Mouse (Mus musculus) small intestine, adult 2 months (tissue): ENCODE measurements around the gene Mrto4. TPM values are rescaled to one million over a fixed set of nuclear protein-coding genes. Genes with fewer than 3 reads are reported as not detected.

Experiments
- H3K27ac ChIP-seq: fragments of 200-500 bp; 2 replicates; pipeline ENCODE4 v1.5.1; 2012; ENCODE audit warnings: low read depth, low read length, control low read depth, inconsistent platforms; ENCODE audit not compliant: insufficient read depth
- H3K27me3 ChIP-seq: fragments of 200-500 bp; 2 replicates; pipeline ENCODE4 v1.6.1; 2012; ENCODE audit warnings: mild to moderate bottlenecking, moderate library complexity, low read length, inconsistent platforms; ENCODE audit not compliant: control insufficient read depth, insufficient read depth
- H3K36me3 ChIP-seq: fragments of 200-500 bp; 2 replicates; pipeline ENCODE4 v1.6.1; 2012; ENCODE audit warnings: mild to moderate bottlenecking, low read length, control low read depth, inconsistent platforms; ENCODE audit not compliant: control insufficient read depth, insufficient read depth
- H3K4me1 ChIP-seq: fragments of 200-500 bp; 2 replicates; pipeline ENCODE4 v1.6.1; 2012; ENCODE audit warnings: low read length, inconsistent platforms, mixed read lengths; ENCODE audit not compliant: control insufficient read depth, insufficient read depth, insufficient read length
- H3K4me3 ChIP-seq: fragments of 200-500 bp; 2 replicates; pipeline ENCODE4 v1.5.1; 2012; ENCODE audit warnings: low read depth, mild to moderate bottlenecking, control low read depth, inconsistent platforms, low read length, moderate library complexity
- CTCF ChIP-seq: fragments of 200-500 bp; IDR thresholded peaks from 2 replicates; pipeline ENCODE4 v1.5.1; 2012; ENCODE audit warnings: low read depth, mild to moderate bottlenecking, control low read depth, inconsistent platforms, low read length, moderate library complexity, mixed read lengths; ENCODE audit not compliant: insufficient replicate concordance, insufficient read length; ENCODE audit errors: extremely low read depth
- POLR2A ChIP-seq: fragments of 200-500 bp; IDR thresholded peaks from 2 replicates; pipeline ENCODE4 v1.6.1; 2012; ENCODE audit warnings: low read depth, mild to moderate bottlenecking, control low read depth, inconsistent platforms, low read length, moderate library complexity
- WGBS: fragments of 180-500 bp; shearing (Covaris S2); methylation state at CpG from one replicate; pipeline ENCODE4 v1.1.7; 2018; 5-methylcytosine and 5-hydroxymethylcytosine counted together
- polyA plus RNA-seq: library from polyadenylated mRNA; depleted of rRNA; stranded (reverse); fragments of >200 nt; gene quantifications from 2 replicates; pipeline ENCODE4 v1.2.3, GENCODE M21; 2012; rRNA removed

Gene Mrto4
- polyA plus RNA-seq, 1 experiment: 8.4 TPM

- Histone ChIP-seq H3K4me3 (no peak overlapping the region), H3K36me3 (peaks cover 14% of the 10 kb centered on the region), H3K4me1 (peaks cover 5% of the 10 kb centered on the region; the same call in 1 of the 2 replicates), H3K27me3 (no peaks in the 10 kb centered on the region), H3K27ac (no peak overlapping the region)
- TF ChIP-seq CTCF: no peak
- TF ChIP-seq POLR2A: no peak
- 89% methylated on average over 5 of the region's 5 CpGs for WGBS
These were observed 44.5 kb downstream of the Mrto4 start for GRCm38 (mm10) chr4:139307916-139308315.

GRCm38 (mm10) chr4:139305521-139305920 lies 46.9 kb downstream of the Mrto4 start:
- WGBS: 82% methylated on average over 3 of the region's 3 CpGs
- TF ChIP-seq CTCF (no peak), POLR2A (no peak)
- Histone ChIP-seq H3K36me3 (peaks cover 35% of the 10 kb centered on the region), H3K27me3 (no peaks in the 10 kb centered on the region), H3K4me3 (no peak overlapping the region), H3K4me1 (peaks cover 3% of the 10 kb centered on the region; the same call in 1 of the 2 replicates), H3K27ac (no peak overlapping the region)

- Histone ChIP-seq H3K36me3 (peaks cover 46% of the 10 kb centered on the region), H3K27ac (no peak overlapping the region), H3K27me3 (no peaks in the 10 kb centered on the region), H3K4me1 (no peaks in the 10 kb centered on the region), H3K4me3 (no peak overlapping the region)
- WGBS: 87% methylated on average over 5 of the region's 5 CpGs
- TF ChIP-seq POLR2A (no peak), CTCF (no peak)
These were observed 50.1 kb downstream of the Mrto4 start for GRCm38 (mm10) chr4:139302241-139302640.

GRCm38 (mm10) chr4:139301780-139302179 lies 50.6 kb downstream of the Mrto4 start:
- no peak for TF ChIP-seq CTCF
- TF ChIP-seq POLR2A: no peak
- Histone ChIP-seq H3K27me3 (no peaks in the 10 kb centered on the region), H3K4me1 (no peaks in the 10 kb centered on the region), H3K27ac (no peak overlapping the region), H3K4me3 (no peak overlapping the region), H3K36me3 (peaks cover 46% of the 10 kb centered on the region)
- WGBS: 92% methylated on average over 8 of the region's 8 CpGs

- no peaks in the 10 kb centered on the region for H3K4me1 ChIP-seq
- 66% methylated on average over 12 of the region's 12 CpGs for WGBS
- no peaks in the 10 kb centered on the region for H3K27me3 ChIP-seq
- no peak overlapping the region for H3K27ac ChIP-seq
- no peak overlapping the region for H3K4me3 ChIP-seq
- no peak for TF ChIP-seq POLR2A
- TF ChIP-seq CTCF: no peak
- H3K36me3 ChIP-seq: peaks cover 33% of the 10 kb centered on the region
These were observed 53.6 kb downstream of the Mrto4 start for GRCm38 (mm10) chr4:139298671-139299366.

GRCm38 (mm10) chr4:139297566-139297965 lies 54.8 kb downstream of the Mrto4 start:
- Histone ChIP-seq H3K36me3 (peaks cover 30% of the 10 kb centered on the region), H3K4me3 (no peak overlapping the region), H3K4me1 (no peaks in the 10 kb centered on the region), H3K27ac (no peak overlapping the region), H3K27me3 (no peaks in the 10 kb centered on the region)
- WGBS: 83% methylated on average over 4 of the region's 4 CpGs
- TF ChIP-seq CTCF (no peak), POLR2A (no peak)

Other genes with a start within 250 kb of the Mrto4 start
- gene Minos1, start 221.5 kb downstream of the Mrto4 start, polyA plus RNA-seq: 15.4 and 29.4 TPM in 2 replicates
- 159 and 390 TPM in 2 replicates for gene Capzb, start 159.7 kb downstream of the Mrto4 start, polyA plus RNA-seq
- gene Pqlc2, start 41.9 kb downstream of the Mrto4 start, polyA plus RNA-seq: 26.4 and 49.8 TPM in 2 replicates
- gene Akr7a5, start 41.8 kb downstream of the Mrto4 start, polyA plus RNA-seq: 136 and 209 TPM in 2 replicates
- gene Emc1, start within 50 bp of the Mrto4 start, polyA plus RNA-seq: 9.0 and 13.6 TPM in 2 replicates
- gene Ubr4, start within 50 bp of the Mrto4 start, polyA plus RNA-seq: 96.1 and 199 TPM in 2 replicates
- 2.6 and 3.3 TPM in 2 replicates for gene Iffo2, start 178.0 kb upstream of the Mrto4 start, polyA plus RNA-seq